Mouse (Mus musculus) c-Kit-negative CD71-positive TER-119-positive erythroid progenitor cells, embryonic 14.5 days (primary cell): ENCODE results near the gene Gm26657.

ENCODE experiments used
- DNase-seq: peaks from one replicate; pipeline ENCODE4 v3.0.0-alpha.2; 2013; ENCODE audit warnings: low read depth, low spot score

The Gm26657 gene

DNA sequence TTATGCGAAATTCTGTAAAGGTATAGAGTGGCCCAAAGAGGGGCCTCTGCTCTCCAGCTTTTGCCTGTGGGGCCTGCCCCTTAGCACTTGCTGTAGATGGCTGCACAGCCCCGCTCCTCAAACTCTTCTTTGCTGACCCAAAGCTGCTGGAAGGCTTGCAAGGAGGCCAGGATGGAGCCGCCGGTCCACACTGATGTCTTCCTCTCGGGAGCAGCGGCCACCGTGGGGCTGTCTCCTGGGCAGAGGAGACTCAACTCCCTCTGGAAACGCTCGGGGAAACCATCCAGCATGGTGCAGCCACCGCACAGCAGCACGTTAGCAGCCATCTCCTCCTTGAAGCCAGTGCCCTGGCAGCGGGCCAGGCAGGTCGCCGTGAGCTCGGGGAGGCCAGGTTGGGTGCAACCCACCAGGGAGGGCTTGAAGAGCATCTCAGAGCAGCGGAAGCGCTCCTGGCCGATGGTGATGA is at the start of gene Gm26657:
Gene Gm26657 (plus strand): TSS at position 51 of the 466 bp plus-strand sequence.
- no peak for DNase-seq

DNA sequence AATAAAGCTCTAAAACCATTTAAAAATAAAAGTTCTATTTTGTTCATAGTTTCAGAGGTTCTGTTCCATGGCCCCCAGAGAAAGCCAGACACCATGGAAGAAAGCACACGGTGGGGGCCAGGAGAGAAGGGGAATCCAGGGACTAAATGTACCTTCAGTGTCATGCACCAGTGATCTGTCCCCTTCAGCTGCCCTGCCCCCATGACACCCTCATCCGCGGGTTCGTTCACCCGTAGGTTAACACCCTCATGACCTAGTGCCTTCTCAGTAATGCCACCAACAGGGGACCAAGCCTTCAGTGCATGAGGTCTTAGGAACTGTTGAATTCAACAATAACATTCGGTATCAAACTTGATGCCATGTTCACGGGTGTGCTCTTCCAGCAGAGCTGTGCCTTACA is 43.5 kb upstream of the Gm26657 start:
- no peak for DNase-seq

DNA sequence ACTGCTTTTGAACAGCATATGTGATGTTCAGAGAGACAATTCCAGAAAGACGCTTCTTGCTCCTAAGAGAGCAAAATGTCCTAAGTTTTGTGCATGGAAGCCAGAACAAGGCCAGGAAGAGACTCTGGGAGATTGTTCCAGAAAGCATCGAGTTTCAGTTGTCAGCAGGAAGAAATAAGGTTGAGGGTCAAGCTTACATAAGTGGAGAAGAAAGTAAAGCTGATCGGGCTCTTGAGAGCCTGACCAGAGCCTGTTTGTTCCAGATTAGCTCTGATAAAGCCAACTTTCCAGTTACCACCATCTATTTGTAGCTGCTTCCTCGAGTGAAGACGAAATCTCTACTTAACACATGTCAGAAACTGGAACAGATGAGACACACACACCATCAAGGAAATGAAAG is 41.2 kb upstream of the Gm26657 start:
- no peak for DNase-seq

- DNase-seq: no peak
These were observed 37.6 kb upstream of the Gm26657 start for GRCm38 (mm10) chr4:56702234-56702633.

GRCm38 (mm10) chr4:56713155-56713554 is 26.7 kb upstream of the Gm26657 start:
- DNase-seq: no peak

GRCm38 (mm10) chr4:56716801-56717200 is 23.1 kb upstream of the Gm26657 start:
- no peak for DNase-seq

DNA sequence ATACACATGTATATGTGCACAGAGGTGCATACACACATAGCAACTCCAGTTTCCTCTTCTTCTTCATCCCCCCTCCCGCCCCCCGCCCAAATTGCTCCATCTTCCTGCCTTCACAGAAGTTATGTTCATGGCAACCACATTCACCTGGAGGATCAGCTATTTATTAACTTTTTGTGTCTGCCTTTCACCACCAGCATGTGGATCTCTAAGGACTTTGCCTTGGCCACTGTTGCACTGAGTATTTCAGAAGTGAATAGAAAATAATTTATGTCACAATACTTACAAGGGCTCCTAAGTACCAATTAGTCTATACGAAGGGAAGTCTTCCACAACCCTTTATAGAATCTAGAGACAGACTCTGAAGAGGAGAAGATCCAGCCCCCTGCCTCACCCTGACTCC is 21.9 kb upstream of the Gm26657 start:
- no peak for DNase-seq

- no peak for DNase-seq
These were observed 21.1 kb upstream of the Gm26657 start for GRCm38 (mm10) chr4:56718573-56719442.

GRCm38 (mm10) chr4:56719456-56719855 is 20.4 kb upstream of the Gm26657 start:
- no peak for DNase-seq

GRCm38 (mm10) chr4:56720403-56720802 is 19.5 kb upstream of the Gm26657 start:
- no peak for DNase-seq

- DNase-seq: no peak
These were observed 18.4 kb upstream of the Gm26657 start for GRCm38 (mm10) chr4:56721469-56721868.

- no peak for DNase-seq
These were observed 17.5 kb upstream of the Gm26657 start for GRCm38 (mm10) chr4:56722346-56722745.

GRCm38 (mm10) chr4:56723237-56723636 is 16.6 kb upstream of the Gm26657 start:
- DNase-seq: no peak

GRCm38 (mm10) chr4:56725839-56726238 is 14.0 kb upstream of the Gm26657 start:
- DNase-seq: no peak

DNA sequence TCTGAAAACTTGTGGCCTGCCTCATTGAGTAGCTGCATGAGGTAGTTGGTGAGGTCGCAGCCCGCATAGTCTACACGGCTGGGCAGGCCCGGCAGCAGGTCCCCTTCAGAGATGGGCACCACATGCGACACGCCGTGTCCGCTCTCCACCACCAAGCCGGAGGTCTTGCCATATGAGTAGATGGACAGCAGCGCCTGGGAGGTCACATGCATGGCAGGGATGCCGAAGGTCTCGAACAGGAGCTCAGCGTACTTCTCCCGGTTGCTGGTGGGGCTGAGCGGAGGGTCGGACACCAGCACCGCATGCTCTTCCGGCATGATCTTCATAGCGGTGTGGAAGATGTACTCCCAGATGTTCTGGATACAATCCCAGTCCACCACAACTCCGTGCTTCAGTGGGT is 741 bp downstream of the Gm26657 start:
- no peak for DNase-seq

- no peak for DNase-seq
These were observed 1.2 kb downstream of the Gm26657 start, which contains the start of gene Actl7b for GRCm38 (mm10) chr4:56741041-56741493. Actl7b (minus strand) TSS chr4:56741443.

GRCm38 (mm10) chr4:56742698-56743097 is 2.8 kb downstream of the Gm26657 start:
- DNase-seq: no peak

- DNase-seq: no peak
These were observed 3.7 kb downstream of the Gm26657 start, which contains the start of gene Actl7a for GRCm38 (mm10) chr4:56743363-56744195. Actl7a (plus strand) TSS chr4:56743413.

GRCm38 (mm10) chr4:56746345-56746744 is 6.5 kb downstream of the Gm26657 start:
- no peak for DNase-seq

DNA sequence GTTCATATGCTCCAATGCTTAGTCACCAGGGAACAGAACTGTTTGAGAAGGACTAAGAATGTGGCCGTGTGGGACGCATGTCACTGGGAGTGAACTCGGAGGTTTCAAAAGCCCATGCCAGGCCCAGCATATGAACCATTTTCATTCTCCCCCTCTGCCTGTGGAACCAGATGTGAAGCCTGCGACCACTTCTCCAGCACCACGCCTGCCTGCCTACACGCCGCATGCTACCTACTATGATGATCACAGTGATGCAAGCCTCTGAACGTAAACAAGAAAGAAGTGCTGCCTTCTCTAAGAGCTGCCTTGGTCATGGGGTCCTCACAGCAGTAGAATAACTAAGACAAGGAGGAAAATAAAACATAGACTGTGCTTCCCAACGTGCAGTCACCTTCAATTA is 7.6 kb downstream of the Gm26657 start:
- DNase-seq: no peak

GRCm38 (mm10) chr4:56756021-56756420 is 16.2 kb downstream of the Gm26657 start:
- DNase-seq: no peak

DNA sequence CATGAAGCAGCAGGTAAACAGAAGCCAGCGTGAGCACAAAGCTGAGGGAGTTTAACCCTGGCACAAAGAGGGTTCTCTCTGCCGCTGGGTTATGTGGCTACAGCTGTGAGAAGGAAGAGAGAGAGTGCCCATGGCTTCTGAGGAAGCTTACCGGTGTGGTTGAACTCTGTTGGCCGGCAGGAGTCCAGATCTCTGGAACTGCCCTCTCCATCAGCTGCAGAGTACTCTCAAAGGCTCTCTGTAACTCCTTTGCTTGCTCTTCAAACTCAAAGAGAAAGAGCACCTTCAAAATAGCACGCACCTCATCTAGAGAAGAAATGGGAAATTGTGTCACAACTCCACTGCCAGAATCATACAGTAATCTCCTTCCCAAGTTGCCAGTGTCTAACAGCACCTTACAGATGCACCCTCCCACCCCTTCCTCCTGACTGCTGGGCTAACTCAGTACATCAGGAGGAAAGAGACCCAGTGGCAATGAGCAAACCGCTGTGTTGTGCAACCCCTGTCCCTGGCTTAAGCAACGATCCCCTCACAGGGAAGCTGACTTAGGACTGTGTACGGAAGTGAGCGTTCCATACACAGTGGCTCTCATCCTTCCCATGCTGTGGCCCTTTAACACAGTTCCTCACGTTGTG is 17.2 kb downstream of the Gm26657 start:
- DNase-seq: no peak
